Mouse (Mus musculus): Measurements from ENCODE around the gene Tmem229b.

GRCm38 (mm10) chr12:78984035-78984432 lies 23.4 kb downstream of the Tmem229b start:
- TF ChIP-seq CTCF (IDR thresholded peaks at IDR 0.05) (no peak), POLR2A (IDR thresholded peaks at IDR 0.05; ENCODE audit: insufficient read depth, low read depth, low read length) (no peak)

All from heart, adult 2 months (tissue).